Mouse (Mus musculus): ENCODE results near the gene Hes1. TPM values are rescaled to one million over a fixed set of nuclear protein-coding genes. Genes with fewer than 3 reads are reported as not detected.

The Hes1 gene
- total and polyA plus RNA-seq, 2 experiments: 2.8 to 28.5 TPM

DNA sequence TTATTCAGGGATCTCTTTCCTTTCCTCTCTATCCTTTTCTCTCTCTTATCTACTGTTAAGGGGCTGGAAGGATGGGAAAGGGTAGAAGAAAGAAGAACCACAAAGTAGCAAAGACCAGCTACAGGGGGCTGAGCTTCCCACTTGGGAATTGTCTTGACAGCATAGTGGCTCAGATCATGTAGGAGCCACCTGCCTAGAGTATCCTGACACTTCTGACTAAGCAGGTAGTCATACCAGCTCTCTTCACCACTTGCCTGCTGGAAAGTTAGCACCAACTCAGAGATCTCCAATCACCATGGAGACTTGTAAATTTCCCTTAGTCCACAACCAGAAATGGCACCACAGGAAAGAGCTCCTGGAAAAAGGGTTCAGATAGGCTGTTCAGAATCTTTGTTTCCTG, 46.9 kb downstream of the Hes1 start:
- no peak for TF ChIP-seq POLR2A (IDR thresholded peaks at IDR 0.05; ENCODE audit: extremely low read depth, insufficient read depth, low read length)
- TF ChIP-seq CTCF (IDR thresholded peaks at IDR 0.05; ENCODE audit: low read depth, low read length): no peak
- H3K79me2 ChIP-seq (ENCODE audit: control insufficient read depth, insufficient read depth, low read length): no peaks in the 10 kb centered on the region
- no peak overlapping the region for H3K9ac ChIP-seq (ENCODE audit: low read depth, low read length)
- peaks cover 13% of the 10 kb centered on the region for H3K4me1 ChIP-seq (ENCODE audit: control insufficient read depth, insufficient read depth, low read length)
- H3K4me3 ChIP-seq (ENCODE audit: insufficient read depth, low read depth, low read length): no peak overlapping the region
- no peak for DNase-seq (ENCODE audit: extremely low read depth, low read depth, low spot score)
- H3K27ac ChIP-seq (replicated peaks; ENCODE audit: insufficient read depth, low read depth, low read length): no peak overlapping the region
- H3K27me3 ChIP-seq (ENCODE audit: control insufficient read depth, insufficient read depth, low read length): no peaks in the 10 kb centered on the region
- H3K36me3 ChIP-seq (ENCODE audit: control insufficient read depth, insufficient read depth, low read length): no peaks in the 10 kb centered on the region

- no peak for DNase-seq (ENCODE audit: extremely low read depth, low read depth, low spot score)
- H3K4me3 ChIP-seq (ENCODE audit: insufficient read depth, low read depth, low read length): no peak overlapping the region
- no peak overlapping the region for H3K9ac ChIP-seq (ENCODE audit: low read depth, low read length)
- WGBS: 20% methylated on average over 2 of the region's 2 CpGs
- TF ChIP-seq POLR2A (IDR thresholded peaks at IDR 0.05; ENCODE audit: extremely low read depth, insufficient read depth, low read length): no peak
- no peak for TF ChIP-seq CTCF (IDR thresholded peaks at IDR 0.05; ENCODE audit: low read depth, low read length)
- no peak overlapping the region for H3K27ac ChIP-seq (replicated peaks; ENCODE audit: insufficient read depth, low read depth, low read length)
- H3K79me2 ChIP-seq (ENCODE audit: control insufficient read depth, insufficient read depth, low read length): no peaks in the 10 kb centered on the region
- H3K27me3 ChIP-seq (ENCODE audit: control insufficient read depth, insufficient read depth, low read length): no peaks in the 10 kb centered on the region
- H3K36me3 ChIP-seq (ENCODE audit: control insufficient read depth, insufficient read depth, low read length): no peaks in the 10 kb centered on the region
- H3K4me1 ChIP-seq (ENCODE audit: control insufficient read depth, insufficient read depth, low read length): peaks cover 13% of the 10 kb centered on the region
Measured at GRCm38 (mm10) chr16:30111566-30111965, 47.4 kb downstream of the Hes1 start.

GRCm38 (mm10) chr16:30113170-30113569, 49.0 kb downstream of the Hes1 start:
- peaks cover 13% of the 10 kb centered on the region for H3K4me1 ChIP-seq (ENCODE audit: control insufficient read depth, insufficient read depth, low read length)
- TF ChIP-seq CTCF (IDR thresholded peaks at IDR 0.05; ENCODE audit: low read depth, low read length): no peak
- TF ChIP-seq POLR2A (IDR thresholded peaks at IDR 0.05; ENCODE audit: extremely low read depth, insufficient read depth, low read length): no peak
- DNase-seq (ENCODE audit: extremely low read depth, low read depth, low spot score): peak; percentile 77
- no peak overlapping the region for H3K9ac ChIP-seq (ENCODE audit: low read depth, low read length)
- no peak overlapping the region for H3K27ac ChIP-seq (replicated peaks; ENCODE audit: insufficient read depth, low read depth, low read length)
- no peak overlapping the region for H3K4me3 ChIP-seq (ENCODE audit: insufficient read depth, low read depth, low read length)
- WGBS: 15% methylated on average over 3 of the region's 3 CpGs
- no peaks in the 10 kb centered on the region for H3K79me2 ChIP-seq (ENCODE audit: control insufficient read depth, insufficient read depth, low read length)
- H3K27me3 ChIP-seq (ENCODE audit: control insufficient read depth, insufficient read depth, low read length): no peaks in the 10 kb centered on the region
- H3K36me3 ChIP-seq (ENCODE audit: control insufficient read depth, insufficient read depth, low read length): no peaks in the 10 kb centered on the region

DNA sequence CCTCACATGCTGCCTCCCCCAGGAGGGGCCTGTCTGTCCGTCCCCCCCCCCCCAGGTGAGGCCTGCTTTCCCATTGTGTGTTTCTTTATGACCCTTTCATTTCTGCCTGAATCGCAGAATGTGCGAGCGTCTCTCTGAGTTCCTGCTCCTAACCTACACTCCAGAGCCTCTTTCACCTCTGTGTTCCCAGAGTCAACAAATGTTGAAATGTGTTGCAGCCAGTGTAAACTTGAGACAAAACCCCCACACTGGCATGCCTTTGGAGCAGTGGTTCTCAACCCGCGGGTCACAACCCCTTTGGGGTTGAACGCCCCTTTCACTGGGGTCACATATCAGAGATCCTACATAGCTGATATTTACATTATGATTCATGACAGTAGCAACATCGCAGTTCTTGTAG, 49.6 kb downstream of the Hes1 start:
- DNase-seq (ENCODE audit: extremely low read depth, low read depth, low spot score): peak; percentile 85
- Histone ChIP-seq H3K36me3 (ENCODE audit: control insufficient read depth, insufficient read depth, low read length) (no peaks in the 10 kb centered on the region), H3K9ac (ENCODE audit: low read depth, low read length) (no peak overlapping the region), H3K4me3 (ENCODE audit: insufficient read depth, low read depth, low read length) (no peak overlapping the region), H3K4me1 (ENCODE audit: control insufficient read depth, insufficient read depth, low read length) (peaks cover 13% of the 10 kb centered on the region), H3K27ac (replicated peaks; ENCODE audit: insufficient read depth, low read depth, low read length) (no peak overlapping the region), H3K27me3 (ENCODE audit: control insufficient read depth, insufficient read depth, low read length) (no peaks in the 10 kb centered on the region), H3K79me2 (ENCODE audit: control insufficient read depth, insufficient read depth, low read length) (no peaks in the 10 kb centered on the region)
- 27% methylated on average over 8 of the region's 8 CpGs for WGBS
- no peak for TF ChIP-seq POLR2A (IDR thresholded peaks at IDR 0.05; ENCODE audit: extremely low read depth, insufficient read depth, low read length)
- no peak for TF ChIP-seq CTCF (IDR thresholded peaks at IDR 0.05; ENCODE audit: low read depth, low read length)

- H3K4me1 ChIP-seq (ENCODE audit: control insufficient read depth, insufficient read depth, low read length): peaks cover 13% of the 10 kb centered on the region
- no peak overlapping the region for H3K9ac ChIP-seq (ENCODE audit: low read depth, low read length)
- H3K27me3 ChIP-seq (ENCODE audit: control insufficient read depth, insufficient read depth, low read length): no peaks in the 10 kb centered on the region
- TF ChIP-seq POLR2A (IDR thresholded peaks at IDR 0.05; ENCODE audit: extremely low read depth, insufficient read depth, low read length) (no peak), CTCF (IDR thresholded peaks at IDR 0.05; ENCODE audit: low read depth, low read length) (no peak)
- DNase-seq (ENCODE audit: extremely low read depth, low read depth, low spot score): peak; percentile 21
- H3K36me3 ChIP-seq (ENCODE audit: control insufficient read depth, insufficient read depth, low read length): no peaks in the 10 kb centered on the region
- no peak overlapping the region for H3K27ac ChIP-seq (replicated peaks; ENCODE audit: insufficient read depth, low read depth, low read length)
- 31% methylated on average over 1 of the region's 1 CpGs for WGBS
- H3K4me3 ChIP-seq (ENCODE audit: insufficient read depth, low read depth, low read length): no peak overlapping the region
- H3K79me2 ChIP-seq (ENCODE audit: control insufficient read depth, insufficient read depth, low read length): no peaks in the 10 kb centered on the region
Measured at GRCm38 (mm10) chr16:30114451-30114850, 50.3 kb downstream of the Hes1 start.

Other genes with a start within 250 kb of the Hes1 start
- 137 and 158 TPM in 2 replicates for gene Cpn2, start 203.1 kb downstream of the Hes1 start, total RNA-seq (2014; rRNA removed)
- gene Cpn2, start 203.1 kb downstream of the Hes1 start, polyA plus RNA-seq (2012; rRNA removed): 263 and 285 TPM in 2 replicates
- 0.07 TPM in 1 of 2 replicates, not detected in the other for gene Lrrc15, start 218.9 kb downstream of the Hes1 start, total RNA-seq (2014; rRNA removed)
- gene Lrrc15, start 218.9 kb downstream of the Hes1 start, polyA plus RNA-seq (2012; rRNA removed): 0.02 TPM in 1 of 2 replicates, not detected in the other
- gene Gp5, start 246.4 kb downstream of the Hes1 start, total RNA-seq (2014; rRNA removed): 0.28 and 0.34 TPM in 2 replicates
- 0.17 and 0.20 TPM in 2 replicates for gene Gp5, start 246.4 kb downstream of the Hes1 start, polyA plus RNA-seq (2012; rRNA removed)

Data from liver, adult 2 months (tissue).